Mouse (Mus musculus) lung, adult 2 months (tissue): Measurements from ENCODE around the gene Rasal1.

Source experiments
- CTCF ChIP-seq: fragments of 200-500 bp; IDR thresholded peaks from 2 replicates; pipeline ENCODE4 v1.5.1; 2011; ENCODE audit warnings: mild to moderate bottlenecking, low read length, control low read depth; ENCODE audit not compliant: insufficient read depth
- POLR2A ChIP-seq: fragments of 200-500 bp; IDR thresholded peaks from 2 replicates; pipeline ENCODE4 v1.6.1; 2011; ENCODE audit warnings: low read depth, mild to moderate bottlenecking, control low read depth, low read length, borderline replicate concordance; ENCODE audit errors: extremely low read depth

DNA sequence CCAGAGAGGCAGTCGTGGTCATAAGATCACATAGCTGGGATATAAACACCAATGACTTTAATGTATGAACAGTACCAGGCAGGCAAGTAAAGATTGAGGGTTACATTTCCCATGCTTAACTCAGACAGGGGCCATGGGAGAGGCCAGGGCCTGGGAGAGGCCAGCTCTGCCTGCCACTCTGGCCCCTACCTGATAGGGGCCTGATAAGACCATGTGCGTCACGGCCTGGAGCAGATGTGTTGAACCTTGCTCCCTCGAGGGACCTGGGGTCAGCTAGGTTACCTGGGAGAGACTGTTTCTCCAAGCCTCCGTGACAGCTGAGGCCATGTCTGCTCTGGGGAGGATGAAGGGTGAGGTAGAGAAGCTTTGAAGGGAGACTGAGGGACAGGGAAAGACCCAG lies 2.6 kb downstream of the Rasal1 start:
- TF ChIP-seq CTCF (no peak), POLR2A (no peak)
